Mouse (Mus musculus): ENCODE results near the gene Olfr74. TPM values are rescaled to one million over a fixed set of nuclear protein-coding genes. Genes with fewer than 3 reads are reported as not detected.
"Not testable (repeated sequence)": the region's sequence is repeated elsewhere in the genome, so short reads cannot be mapped to it uniquely, and the experiment has no call there.

Olfr74 gene
- not detected in 2 replicates for polyA plus RNA-seq (2015; fragmentation: Nextera tagmentation; extraction: Ambion mirVana)

GRCm38 (mm10) chr2:87974563-87974962 lies at the start of gene Olfr74:
Olfr74 (minus strand) TSS chr2:87974663.
- H3K4me3 ChIP-seq (ENCODE audit: low read depth, low read length): no peak within 1 kb of the TSS
- H3K9ac ChIP-seq (ENCODE audit: low read length): no peak within 1 kb of the TSS
- no peak for TF ChIP-seq CTCF (IDR thresholded peaks at IDR 0.05; ENCODE audit: low read depth)
- no peak for TF ChIP-seq EP300 (optimal IDR thresholded peaks at IDR 0.05)
- 68% methylated on average over 3 of the region's 3 CpGs for WGBS
- DNase-seq (ENCODE audit: low spot score) (no peak), ATAC-seq (ENCODE audit: low FRiP score, low TSS enrichment) (no peak)
- H3K27ac ChIP-seq (replicated peaks): no peak within 1 kb of the TSS
- no peaks in the 10 kb centered on the region for H3K27me3 ChIP-seq (ENCODE audit: control insufficient read depth, insufficient read depth, low read length)
- no peaks in the 10 kb centered on the region for H3K9me3 ChIP-seq (ENCODE audit: control insufficient read depth, low read length)
- H3K36me3 ChIP-seq (ENCODE audit: control insufficient read depth, insufficient read depth, low read length): no peaks in the 10 kb centered on the region
- no peaks in the 10 kb centered on the region for H3K4me1 ChIP-seq (replicated peaks; ENCODE audit: control insufficient read depth, insufficient read depth)
- H3K4me2 ChIP-seq (replicated peaks; ENCODE audit: low read depth): no peak within 1 kb of the TSS

- not testable (repeated sequence) for H3K36me3 ChIP-seq (ENCODE audit: control insufficient read depth, insufficient read depth, low read length); H3K4me3 ChIP-seq (ENCODE audit: low read depth, low read length); H3K9ac ChIP-seq (ENCODE audit: low read length); ATAC-seq (ENCODE audit: low FRiP score, low TSS enrichment); H3K4me1 ChIP-seq (replicated peaks; ENCODE audit: control insufficient read depth, insufficient read depth); H3K27me3 ChIP-seq (ENCODE audit: control insufficient read depth, insufficient read depth, low read length); H3K4me2 ChIP-seq (replicated peaks; ENCODE audit: low read depth); DNase-seq (ENCODE audit: low spot score); H3K9me3 ChIP-seq (ENCODE audit: control insufficient read depth, low read length); H3K27ac ChIP-seq (replicated peaks)
- 68% methylated on average over 1 of the region's 1 CpGs for WGBS
Observed at GRCm38 (mm10) chr2:88022474-88022873, 48.0 kb upstream of the Olfr74 start, which contains the start of gene Olfr1161. Olfr1161 (plus strand) TSS chr2:88022774.

GRCm38 (mm10) chr2:88007515-88008318 lies 33.3 kb upstream of the Olfr74 start, which contains the start of gene Olfr1160:
Olfr1160 (minus strand) TSS chr2:88008268.
- H3K4me1 ChIP-seq (replicated peaks; ENCODE audit: control insufficient read depth, insufficient read depth): no peaks in the 10 kb centered on the region
- no peaks in the 10 kb centered on the region for H3K9me3 ChIP-seq (ENCODE audit: control insufficient read depth, low read length)
- no peaks in the 10 kb centered on the region for H3K36me3 ChIP-seq (ENCODE audit: control insufficient read depth, insufficient read depth, low read length)
- TF ChIP-seq CTCF (IDR thresholded peaks at IDR 0.05; ENCODE audit: low read depth): no peak
- no peak for TF ChIP-seq EP300 (optimal IDR thresholded peaks at IDR 0.05)
- H3K9ac ChIP-seq (ENCODE audit: low read length): no peak within 1 kb of the TSS
- ATAC-seq (ENCODE audit: low FRiP score, low TSS enrichment) (peak; percentile 99), DNase-seq (ENCODE audit: low spot score) (no peak)
- H3K27me3 ChIP-seq (ENCODE audit: control insufficient read depth, insufficient read depth, low read length): no peaks in the 10 kb centered on the region
- no peak within 1 kb of the TSS for H3K4me3 ChIP-seq (ENCODE audit: low read depth, low read length)
- no peak within 1 kb of the TSS for H3K4me2 ChIP-seq (replicated peaks; ENCODE audit: low read depth)
- H3K27ac ChIP-seq (replicated peaks): no peak within 1 kb of the TSS

- Histone ChIP-seq H3K9ac (ENCODE audit: low read length) (no peak within 1 kb of the TSS), H3K36me3 (ENCODE audit: control insufficient read depth, insufficient read depth, low read length) (no peaks in the 10 kb centered on the region), H3K9me3 (ENCODE audit: control insufficient read depth, low read length) (no peaks in the 10 kb centered on the region), H3K27ac (replicated peaks) (no peak within 1 kb of the TSS), H3K4me3 (ENCODE audit: low read depth, low read length) (no peak within 1 kb of the TSS), H3K4me2 (replicated peaks; ENCODE audit: low read depth) (no peak within 1 kb of the TSS), H3K27me3 (ENCODE audit: control insufficient read depth, insufficient read depth, low read length) (no peaks in the 10 kb centered on the region), H3K4me1 (replicated peaks; ENCODE audit: control insufficient read depth, insufficient read depth) (no peaks in the 10 kb centered on the region)
- no peak for TF ChIP-seq CTCF (IDR thresholded peaks at IDR 0.05; ENCODE audit: low read depth)
- TF ChIP-seq EP300 (optimal IDR thresholded peaks at IDR 0.05): no peak
- DNase-seq (ENCODE audit: low spot score) (no peak), ATAC-seq (ENCODE audit: low FRiP score, low TSS enrichment) (no peak)
Observed at GRCm38 (mm10) chr2:87989813-87990212, 15.3 kb upstream of the Olfr74 start, which contains the start of gene Olfr1158. Olfr1158 (plus strand) TSS chr2:87990113.

GRCm38 (mm10) chr2:87968199-87968598 lies 6.3 kb downstream of the Olfr74 start, which contains the start of gene Olfr1157:
Olfr1157 (minus strand) TSS chr2:87968299.
- DNase-seq (ENCODE audit: low spot score) (no peak), ATAC-seq (ENCODE audit: low FRiP score, low TSS enrichment) (no peak)
- no peaks in the 10 kb centered on the region for H3K9me3 ChIP-seq (ENCODE audit: control insufficient read depth, low read length)

GRCm38 (mm10) chr2:87953000-87953399 lies 21.5 kb downstream of the Olfr74 start, which contains the start of gene Olfr1156:
Olfr1156 (minus strand) TSS chr2:87953100.
- no peak within 1 kb of the TSS for H3K27ac ChIP-seq (replicated peaks)
- H3K36me3 ChIP-seq (ENCODE audit: control insufficient read depth, insufficient read depth, low read length): no peaks in the 10 kb centered on the region
- DNase-seq (ENCODE audit: low spot score): no peak
- TF ChIP-seq EP300 (optimal IDR thresholded peaks at IDR 0.05): no peak
- no peak for TF ChIP-seq CTCF (IDR thresholded peaks at IDR 0.05; ENCODE audit: low read depth)
- no peak for ATAC-seq (ENCODE audit: low FRiP score, low TSS enrichment)
- H3K27me3 ChIP-seq (ENCODE audit: control insufficient read depth, insufficient read depth, low read length): no peaks in the 10 kb centered on the region
- no peaks in the 10 kb centered on the region for H3K9me3 ChIP-seq (ENCODE audit: control insufficient read depth, low read length)
- H3K4me3 ChIP-seq (ENCODE audit: low read depth, low read length): no peak within 1 kb of the TSS
- no peak within 1 kb of the TSS for H3K4me2 ChIP-seq (replicated peaks; ENCODE audit: low read depth)
- no peaks in the 10 kb centered on the region for H3K4me1 ChIP-seq (replicated peaks; ENCODE audit: control insufficient read depth, insufficient read depth)
- H3K9ac ChIP-seq (ENCODE audit: low read length): no peak within 1 kb of the TSS

More at GRCm38 (mm10) chr2:87968199-87968598, 6.3 kb downstream of the Olfr74 start, which contains the start of gene Olfr1157:
- WGBS: 97% methylated on average over 4 of the region's 4 CpGs
- Histone ChIP-seq H3K4me1 (replicated peaks; ENCODE audit: control insufficient read depth, insufficient read depth) (no peaks in the 10 kb centered on the region), H3K27me3 (ENCODE audit: control insufficient read depth, insufficient read depth, low read length) (no peaks in the 10 kb centered on the region), H3K27ac (replicated peaks) (no peak within 1 kb of the TSS), H3K36me3 (ENCODE audit: control insufficient read depth, insufficient read depth, low read length) (no peaks in the 10 kb centered on the region), H3K4me3 (ENCODE audit: low read depth, low read length) (no peak within 1 kb of the TSS), H3K9ac (ENCODE audit: low read length) (no peak within 1 kb of the TSS), H3K4me2 (replicated peaks; ENCODE audit: low read depth) (no peak within 1 kb of the TSS)
- no peak for TF ChIP-seq EP300 (optimal IDR thresholded peaks at IDR 0.05)
- TF ChIP-seq CTCF (IDR thresholded peaks at IDR 0.05; ENCODE audit: low read depth): no peak

Data from stomach, postnatal 0 days (tissue).